Mouse (Mus musculus): ENCODE results near the gene Pdxp. TPM values are rescaled to one million over a fixed set of nuclear protein-coding genes. Genes with fewer than 3 reads are reported as not detected.

Gene Pdxp
- polyA plus RNA-seq, 1 experiment from 2014 or later: 63.2 TPM

- Histone ChIP-seq H3K4me1 (replicated peaks) (peaks cover 23% of the 10 kb centered on the region), H3K9ac (replicated peaks) (no peak overlapping the region), H3K9me3 (no peaks in the 10 kb centered on the region), H3K27ac (no peak overlapping the region), H3K36me3 (peaks cover 22% of the 10 kb centered on the region), H3K4me2 (replicated peaks) (no peak overlapping the region), H3K4me3 (replicated peaks) (no peak overlapping the region), H3K27me3 (no peaks in the 10 kb centered on the region; the same call in 1 of the 2 replicates)
- 82% methylated on average over 12 of the region's 12 CpGs for WGBS
- ATAC-seq: no peak
Measured at GRCm38 (mm10) chr15:78919914-78920313, 6.2 kb downstream of the Pdxp start.

- Histone ChIP-seq H3K9me3 (no peaks in the 10 kb centered on the region), H3K27me3 (peaks cover 14% of the 10 kb centered on the region), H3K27ac (no peak overlapping the region), H3K9ac (replicated peaks) (no peak overlapping the region), H3K36me3 (peaks cover 19% of the 10 kb centered on the region), H3K4me2 (replicated peaks) (no peak overlapping the region), H3K4me1 (replicated peaks) (peaks cover 24% of the 10 kb centered on the region), H3K4me3 (replicated peaks) (no peak overlapping the region)
- no peak for ATAC-seq
- WGBS: 88% methylated on average over 7 of the region's 7 CpGs
Measured at GRCm38 (mm10) chr15:78922700-78923099, 9.0 kb downstream of the Pdxp start.

GRCm38 (mm10) chr15:78923585-78923984, 9.9 kb downstream of the Pdxp start:
- Histone ChIP-seq H3K27ac (no peak overlapping the region), H3K9ac (replicated peaks) (no peak overlapping the region; the same call in 1 of the 2 replicates), H3K27me3 (peaks cover 17% of the 10 kb centered on the region), H3K4me2 (replicated peaks) (no peak overlapping the region), H3K4me1 (replicated peaks) (peaks cover 32% of the 10 kb centered on the region), H3K4me3 (replicated peaks) (no peak overlapping the region), H3K36me3 (peaks cover 13% of the 10 kb centered on the region), H3K9me3 (no peaks in the 10 kb centered on the region)
- WGBS: 80% methylated on average over 6 of the region's 6 CpGs
- no peak for ATAC-seq

- H3K36me3 ChIP-seq: no peaks in the 10 kb centered on the region
- H3K27me3 ChIP-seq: peaks cover 17% of the 10 kb centered on the region
- no peaks in the 10 kb centered on the region for H3K9me3 ChIP-seq
- H3K4me3 ChIP-seq (replicated peaks): no peak overlapping the region
- no peak overlapping the region for H3K4me2 ChIP-seq (replicated peaks)
- ATAC-seq: no peak
- H3K9ac ChIP-seq (replicated peaks): no peak overlapping the region
- peaks cover 32% of the 10 kb centered on the region for H3K4me1 ChIP-seq (replicated peaks)
- no peak overlapping the region for H3K27ac ChIP-seq
- WGBS: 40% methylated on average over 8 of the region's 8 CpGs
Measured at GRCm38 (mm10) chr15:78925129-78925528, 11.4 kb downstream of the Pdxp start.

GRCm38 (mm10) chr15:78926021-78926919, 12.6 kb downstream of the Pdxp start, which contains the start of gene Lgals1:
Gene Lgals1 (plus strand): TSS chr15:78926725.
- peaks cover 17% of the 10 kb centered on the region for H3K27me3 ChIP-seq
- peaks cover 32% of the 10 kb centered on the region for H3K4me1 ChIP-seq (replicated peaks)
- H3K9me3 ChIP-seq: no peaks in the 10 kb centered on the region
- H3K4me2 ChIP-seq (replicated peaks): peak within 1 kb of the TSS; percentile 59
- H3K4me3 ChIP-seq (replicated peaks): peak within 1 kb of the TSS; percentile 27; the same call in 1 of the 2 replicates
- WGBS: 7% methylated on average over 20 of the region's 20 CpGs
- H3K36me3 ChIP-seq: no peaks in the 10 kb centered on the region
- H3K27ac ChIP-seq: peak within 1 kb of the TSS; percentile 17; the same call in 1 of the 2 replicates
- ATAC-seq: peak; percentile 53
- 0 out of 2 replicates have a peak within 1 kb of the TSS, but pooled peaks have one; percentile 54 for H3K9ac ChIP-seq (replicated peaks)

GRCm38 (mm10) chr15:78927021-78927787, 13.5 kb downstream of the Pdxp start:
- H3K36me3 ChIP-seq: no peaks in the 10 kb centered on the region
- peak overlapping the region; percentile 27; the same call in 1 of the 2 replicates for H3K4me3 ChIP-seq (replicated peaks)
- H3K4me2 ChIP-seq (replicated peaks): peak overlapping the region; percentile 59
- WGBS: 24% methylated on average over 15 of the region's 15 CpGs
- H3K9ac ChIP-seq (replicated peaks): 0 out of 2 replicates have a peak overlapping the region, but pooled peaks have one; percentile 54
- no peaks in the 10 kb centered on the region for H3K9me3 ChIP-seq
- no peak overlapping the region for H3K27ac ChIP-seq
- peak; percentile 5; the same call in 1 of the 2 replicates for ATAC-seq
- H3K27me3 ChIP-seq: peaks cover 17% of the 10 kb centered on the region
- peaks cover 32% of the 10 kb centered on the region for H3K4me1 ChIP-seq (replicated peaks)

- H3K4me2 ChIP-seq (replicated peaks): peak overlapping the region; percentile 59
- H3K27ac ChIP-seq: no peak overlapping the region
- peak; percentile 49; the same call in 1 of the 2 replicates for ATAC-seq
- H3K9me3 ChIP-seq: no peaks in the 10 kb centered on the region
- H3K9ac ChIP-seq (replicated peaks): peak overlapping the region; percentile 54; the same call in 1 of the 2 replicates
- no peaks in the 10 kb centered on the region for H3K36me3 ChIP-seq
- peak overlapping the region; percentile 27 for H3K4me3 ChIP-seq (replicated peaks)
- H3K27me3 ChIP-seq: peaks cover 17% of the 10 kb centered on the region
- peaks cover 32% of the 10 kb centered on the region for H3K4me1 ChIP-seq (replicated peaks)
- WGBS: 1% methylated on average over 20 of the region's 35 CpGs
Measured at GRCm38 (mm10) chr15:78927788-78928457, 14.2 kb downstream of the Pdxp start.

GRCm38 (mm10) chr15:78928539-78928938, 14.8 kb downstream of the Pdxp start:
- Histone ChIP-seq H3K4me2 (replicated peaks) (peak overlapping the region; percentile 59), H3K9me3 (no peaks in the 10 kb centered on the region), H3K36me3 (no peaks in the 10 kb centered on the region), H3K27me3 (peaks cover 17% of the 10 kb centered on the region), H3K27ac (no peak overlapping the region), H3K9ac (replicated peaks) (no peak overlapping the region), H3K4me1 (replicated peaks) (peaks cover 32% of the 10 kb centered on the region), H3K4me3 (replicated peaks) (no peak overlapping the region)
- 50% methylated on average over 8 of the region's 8 CpGs for WGBS
- no peak for ATAC-seq

- no peak overlapping the region for H3K9ac ChIP-seq (replicated peaks)
- H3K27ac ChIP-seq: no peak overlapping the region
- no peak overlapping the region for H3K4me2 ChIP-seq (replicated peaks)
- peaks cover 32% of the 10 kb centered on the region for H3K4me1 ChIP-seq (replicated peaks)
- ATAC-seq: no peak
- 93% methylated on average over 6 of the region's 6 CpGs for WGBS
- peaks cover 17% of the 10 kb centered on the region for H3K27me3 ChIP-seq
- no peak overlapping the region for H3K4me3 ChIP-seq (replicated peaks)
- H3K36me3 ChIP-seq: no peaks in the 10 kb centered on the region
- no peaks in the 10 kb centered on the region for H3K9me3 ChIP-seq
Measured at GRCm38 (mm10) chr15:78930192-78930706, 16.5 kb downstream of the Pdxp start.

GRCm38 (mm10) chr15:78930801-78931426, 17.2 kb downstream of the Pdxp start:
- WGBS: 91% methylated on average over 7 of the region's 7 CpGs
- Histone ChIP-seq H3K27ac (no peak overlapping the region), H3K4me1 (replicated peaks) (peaks cover 34% of the 10 kb centered on the region), H3K27me3 (peaks cover 15% of the 10 kb centered on the region), H3K36me3 (no peaks in the 10 kb centered on the region), H3K4me2 (replicated peaks) (no peak overlapping the region), H3K9me3 (no peaks in the 10 kb centered on the region), H3K9ac (replicated peaks) (no peak overlapping the region), H3K4me3 (replicated peaks) (no peak overlapping the region)
- ATAC-seq: no peak

- no peaks in the 10 kb centered on the region for H3K36me3 ChIP-seq
- peaks cover 34% of the 10 kb centered on the region for H3K4me1 ChIP-seq (replicated peaks)
- no peak for ATAC-seq
- no peak overlapping the region for H3K4me3 ChIP-seq (replicated peaks)
- H3K9ac ChIP-seq (replicated peaks): no peak overlapping the region
- H3K27me3 ChIP-seq: peaks cover 12% of the 10 kb centered on the region
- H3K9me3 ChIP-seq: no peaks in the 10 kb centered on the region
- H3K4me2 ChIP-seq (replicated peaks): no peak overlapping the region
- no peak overlapping the region for H3K27ac ChIP-seq
- 21% methylated on average over 3 of the region's 3 CpGs for WGBS
Measured at GRCm38 (mm10) chr15:78931577-78931976, 17.9 kb downstream of the Pdxp start.
